Mouse (Mus musculus) 3T3-L1 (cell line): ENCODE data around the gene 1700015F17Rik.
A peak's percentile ranks its signal among the peaks of the same experiment; 100 is the strongest.

ENCODE experiments used
- DNase-seq: peaks from one replicate; pipeline ENCODE4 v3.0.0-alpha.2; 2015; ENCODE audit warnings: low read depth, low spot score

1700015F17Rik gene

GRCm38 (mm10) chr5:5479043-5479442 lies at the start of gene 1700015F17Rik:
Gene 1700015F17Rik, minus strand, starts transcription at chr5:5479143.
- DNase-seq: no peak

- no peak for DNase-seq
These were observed 36.5 kb upstream of the 1700015F17Rik start for GRCm38 (mm10) chr5:5515411-5515810.

GRCm38 (mm10) chr5:5514196-5515076 lies 35.5 kb upstream of the 1700015F17Rik start, which contains the start of gene Cldn12:
Gene Cldn12, minus strand, starts transcription at chr5:5514958.
- DNase-seq: peak; percentile 99

- DNase-seq: no peak
These were observed 32.5 kb upstream of the 1700015F17Rik start for GRCm38 (mm10) chr5:5511401-5511800.

- no peak for DNase-seq
These were observed 32.0 kb upstream of the 1700015F17Rik start for GRCm38 (mm10) chr5:5510989-5511388.

- peak; percentile 64 for DNase-seq
These were observed 31.5 kb upstream of the 1700015F17Rik start for GRCm38 (mm10) chr5:5510304-5510887.

GRCm38 (mm10) chr5:5508231-5508630 lies 29.3 kb upstream of the 1700015F17Rik start:
- DNase-seq: no peak

- DNase-seq: peak; percentile 77
These were observed 28.8 kb upstream of the 1700015F17Rik start for GRCm38 (mm10) chr5:5507701-5508225.

- no peak for DNase-seq
These were observed 25.5 kb upstream of the 1700015F17Rik start for GRCm38 (mm10) chr5:5504456-5504855.

- peak; percentile 47 for DNase-seq
These were observed 24.4 kb upstream of the 1700015F17Rik start for GRCm38 (mm10) chr5:5503381-5503780.

- peak; percentile 75 for DNase-seq
These were observed 22.6 kb upstream of the 1700015F17Rik start for GRCm38 (mm10) chr5:5501583-5501982.

- DNase-seq: peak; percentile 59
These were observed 17.4 kb upstream of the 1700015F17Rik start for GRCm38 (mm10) chr5:5496393-5496792.

- DNase-seq: no peak
These were observed 16.1 kb upstream of the 1700015F17Rik start for GRCm38 (mm10) chr5:5495042-5495441.

- peak; percentile 78 for DNase-seq
These were observed 15.5 kb upstream of the 1700015F17Rik start for GRCm38 (mm10) chr5:5494269-5495005.

GRCm38 (mm10) chr5:5492163-5492562 lies 13.2 kb upstream of the 1700015F17Rik start:
- peak; percentile 32 for DNase-seq

- DNase-seq: no peak
These were observed 7.1 kb upstream of the 1700015F17Rik start for GRCm38 (mm10) chr5:5486071-5486470.

- DNase-seq: no peak
These were observed 4.4 kb upstream of the 1700015F17Rik start for GRCm38 (mm10) chr5:5483254-5483858.

- DNase-seq: peak; percentile 87
These were observed 2.7 kb upstream of the 1700015F17Rik start for GRCm38 (mm10) chr5:5481662-5482061.

- no peak for DNase-seq
These were observed 2.8 kb downstream of the 1700015F17Rik start for GRCm38 (mm10) chr5:5476133-5476532.

- peak; percentile 22 for DNase-seq
These were observed 13.7 kb downstream of the 1700015F17Rik start for GRCm38 (mm10) chr5:5465256-5465655.

GRCm38 (mm10) chr5:5431746-5432438 lies 47.1 kb downstream of the 1700015F17Rik start:
- no peak for DNase-seq
